Mouse (Mus musculus) lung, postnatal 0 days (tissue): ENCODE results near the gene Map3k10. TPM values are rescaled to one million over a fixed set of nuclear protein-coding genes. Genes with fewer than 3 reads are reported as not detected.

ENCODE experiments used
- ATAC-seq: fragments of 200-750 bp; cut with Nextera tagmentation; 2 replicates; pipeline ENCODE4 v1.8.0; 2017; ENCODE audit warnings: moderate library complexity
- DNase-seq: peaks from one replicate; pipeline ENCODE4 v3.0.0-alpha.2; 2016; ENCODE audit warnings: low spot score
- H3K27ac ChIP-seq: fragments of 300-500 bp; sonication (generic); 2 replicates; pipeline ENCODE4 v1.5.1; 2014; ENCODE audit warnings: antibody characterized with exemption, mild to moderate bottlenecking, low read length, mixed read lengths
- H3K27me3 ChIP-seq: fragments of 300-500 bp; sonication (generic); replicated peaks from 2 replicates; pipeline ENCODE4 v1.6.1; 2014; ENCODE audit warnings: low read length, mixed read lengths; ENCODE audit not compliant: insufficient read depth
- H3K36me3 ChIP-seq: fragments of 300-500 bp; sonication (generic); 2 replicates; pipeline ENCODE4 v1.6.1; 2014; ENCODE audit warnings: low read length, mixed read lengths; ENCODE audit not compliant: insufficient read depth
- H3K4me1 ChIP-seq: fragments of 300-500 bp; sonication (generic); 2 replicates; pipeline ENCODE4 v1.6.1; 2014; ENCODE audit warnings: antibody characterized with exemption, low read depth, low read length, mixed read lengths; ENCODE audit not compliant: insufficient read depth
- H3K4me2 ChIP-seq: fragments of 300-500 bp; sonication (generic); replicated peaks from 2 replicates; pipeline ENCODE4 v1.6.1; 2014; ENCODE audit warnings: low read depth, mild to moderate bottlenecking, low read length, moderate library complexity, mixed read lengths
- H3K4me3 ChIP-seq: fragments of 300-500 bp; sonication (generic); 2 replicates; pipeline ENCODE4 v1.5.1; 2014; ENCODE audit warnings: low read depth, low read length
- H3K9ac ChIP-seq: fragments of 300-500 bp; sonication (generic); replicated peaks from 2 replicates; pipeline ENCODE4 v1.6.1; 2014; ENCODE audit warnings: low read depth, mild to moderate bottlenecking
- H3K9me3 ChIP-seq: fragments of 300-500 bp; sonication (generic); 2 replicates; pipeline ENCODE4 v1.6.1; 2016; ENCODE audit warnings: low read length, mixed read lengths
- CTCF ChIP-seq: IDR thresholded peaks from 2 replicates; pipeline ENCODE4 v1.5.1; 2016; ENCODE audit warnings: antibody characterized with exemption, mild to moderate bottlenecking
- EP300 ChIP-seq: IDR thresholded peaks from 2 replicates; pipeline ENCODE4 v1.6.1; 2016; ENCODE audit warnings: antibody characterized with exemption, mild to moderate bottlenecking, control low read depth
- WGBS: fragments of 180-500 bp; shearing (Covaris S2); extraction: QIAGEN DNeasy Blood & Tissue Kit; methylation state at CpG from one replicate; pipeline ENCODE4 v1.1.7; 2014; 5-methylcytosine and 5-hydroxymethylcytosine counted together
- polyA plus RNA-seq: library from polyadenylated mRNA; unstranded; fragments of >200 nt; fragmentation: Nextera tagmentation; extraction: Ambion mirVana; gene quantifications from 2 replicates; pipeline ENCODE4 v1.2.1, GENCODE M21; 2015

Map3k10 gene
- polyA plus RNA-seq, 1 experiment from 2014 or later = 4.9 TPM

- Histone ChIP-seq H3K36me3 (peaks cover 18% of the 10 kb centered on the region; the same call in 1 of the 2 replicates), H3K9me3 (no peaks in the 10 kb centered on the region), H3K4me3 (no peak overlapping the region), H3K4me1 (peaks cover 30% of the 10 kb centered on the region; the same call in 1 of the 2 replicates), H3K27ac (peak overlapping the region; percentile 51), H3K27me3 (no peaks in the 10 kb centered on the region), H3K9ac (no peak overlapping the region), H3K4me2 (no peak overlapping the region)
- TF ChIP-seq EP300 = no peak
- TF ChIP-seq CTCF = no peak
- peak; percentile 43 for DNase-seq
- ATAC-seq = peak; percentile 20; the same call in 1 of the 2 replicates
- 80% methylated on average over 3 of the region's 3 CpGs for WGBS
These were observed 66.3 kb downstream of the Map3k10 start for GRCm38 (mm10) chr7:27608130-27608529.

GRCm38 (mm10) chr7:27607580-27607979 lies 66.8 kb downstream of the Map3k10 start:
- TF ChIP-seq CTCF (no peak), EP300 (no peak)
- DNase-seq = peak; percentile 68
- peak; percentile 64 for ATAC-seq
- Histone ChIP-seq H3K9ac (no peak overlapping the region), H3K27me3 (no peaks in the 10 kb centered on the region), H3K27ac (peak overlapping the region; percentile 51), H3K4me1 (peaks cover 36% of the 10 kb centered on the region; the same call in 1 of the 2 replicates), H3K4me3 (no peak overlapping the region), H3K36me3 (peaks cover 18% of the 10 kb centered on the region; the same call in 1 of the 2 replicates), H3K9me3 (no peaks in the 10 kb centered on the region), H3K4me2 (no peak overlapping the region)
- WGBS = 32% methylated on average over 5 of the region's 5 CpGs

GRCm38 (mm10) chr7:27606481-27607254 lies 67.7 kb downstream of the Map3k10 start:
- no peak for TF ChIP-seq CTCF
- no peak for TF ChIP-seq EP300
- 36% methylated on average over 10 of the region's 10 CpGs for WGBS
- Histone ChIP-seq H3K9ac (no peak overlapping the region), H3K4me3 (no peak overlapping the region), H3K27me3 (no peaks in the 10 kb centered on the region), H3K9me3 (no peaks in the 10 kb centered on the region), H3K4me2 (0 out of 2 replicates have a peak overlapping the region, but pooled peaks have one; percentile 1), H3K4me1 (peaks cover 42% of the 10 kb centered on the region), H3K27ac (peak overlapping the region; percentile 66; the same call in 1 of the 2 replicates), H3K36me3 (peaks cover 18% of the 10 kb centered on the region; the same call in 1 of the 2 replicates)
- DNase-seq = no peak
- ATAC-seq = no peak

Other genes starting within 250 kb of the Map3k10 start
- gene Sptbn4, start 226.9 kb downstream of the Map3k10 start, polyA plus RNA-seq = 0.20 and 0.21 TPM in 2 replicates
- gene Blvrb, start 226.6 kb downstream of the Map3k10 start, polyA plus RNA-seq = 61.7 and 63.4 TPM in 2 replicates
- 33.0 TPM in 2 replicates for gene Sertad3, start 200.8 kb downstream of the Map3k10 start, polyA plus RNA-seq
- gene Sertad1, start 187.7 kb downstream of the Map3k10 start, polyA plus RNA-seq = 79.4 and 79.6 TPM in 2 replicates
- 73.2 and 75.2 TPM in 2 replicates for gene Prx, start 175.3 kb downstream of the Map3k10 start, polyA plus RNA-seq
- 0.27 and 0.31 TPM in 2 replicates for gene Hipk4, start 151.3 kb downstream of the Map3k10 start, polyA plus RNA-seq
- 92.4 and 94.5 TPM in 2 replicates for gene Pld3, start 121.4 kb downstream of the Map3k10 start, polyA plus RNA-seq
- 10.5 and 12.3 TPM in 2 replicates for gene 2310022A10Rik, start 121.4 kb downstream of the Map3k10 start, polyA plus RNA-seq
- 64.1 and 72.9 TPM in 2 replicates for gene Akt2, start 83.0 kb downstream of the Map3k10 start, polyA plus RNA-seq
- gene Ttc9b, start 20.7 kb downstream of the Map3k10 start, polyA plus RNA-seq = 0.12 TPM in 1 of 2 replicates, not detected in the other
- gene Zfp607b, start 14.7 kb upstream of the Map3k10 start, polyA plus RNA-seq = 2.2 and 2.8 TPM in 2 replicates
- gene Zfp60, start 56.8 kb upstream of the Map3k10 start, polyA plus RNA-seq = 12.6 and 13.6 TPM in 2 replicates
- gene Zfp626, start 132.6 kb upstream of the Map3k10 start, polyA plus RNA-seq = 1.7 and 2.0 TPM in 2 replicates
- 3.8 and 4.5 TPM in 2 replicates for gene Zfp59, start 164.0 kb upstream of the Map3k10 start, polyA plus RNA-seq
- 2.4 and 2.5 TPM in 2 replicates for gene Zfp607a, start 182.9 kb upstream of the Map3k10 start, polyA plus RNA-seq